Mouse (Mus musculus): Measurements from ENCODE around the gene Ranbp10. TPM values are rescaled to one million over a fixed set of nuclear protein-coding genes. Genes with fewer than 3 reads are reported as not detected.

Gene Ranbp10
- polyA plus RNA-seq, 1 experiment from 2014 or later = 8.1 TPM

- Histone ChIP-seq H3K36me3 (peaks cover 10% of the 10 kb centered on the region), H3K9me3 (replicated peaks) (no peaks in the 10 kb centered on the region), H3K27ac (no peak overlapping the region), H3K4me2 (no peak overlapping the region), H3K9ac (no peak overlapping the region), H3K27me3 (peaks cover 9% of the 10 kb centered on the region; the same call in 1 of the 2 replicates), H3K4me1 (replicated peaks) (peaks cover 18% of the 10 kb centered on the region), H3K4me3 (no peak overlapping the region)
- 76% methylated on average over 1 of the region's 1 CpGs for WGBS
- no peak for ATAC-seq (replicated peaks; ENCODE audit: insufficient number of reproducible peaks, insufficient read depth, low FRiP score, low read depth)
These were observed 21.2 kb downstream of the Ranbp10 start for GRCm38 (mm10) chr8:105805964-105806363.

- H3K36me3 ChIP-seq = peaks cover 10% of the 10 kb centered on the region
- no peaks in the 10 kb centered on the region for H3K9me3 ChIP-seq (replicated peaks)
- H3K27ac ChIP-seq = no peak overlapping the region
- ATAC-seq (replicated peaks; ENCODE audit: insufficient number of reproducible peaks, insufficient read depth, low FRiP score, low read depth) = no peak
- peaks cover 13% of the 10 kb centered on the region for H3K4me1 ChIP-seq (replicated peaks)
- H3K27me3 ChIP-seq = peaks cover 9% of the 10 kb centered on the region; the same call in 1 of the 2 replicates
- no peak overlapping the region for H3K9ac ChIP-seq
- WGBS = 77% methylated on average over 3 of the region's 3 CpGs
- H3K4me3 ChIP-seq = no peak overlapping the region
- no peak overlapping the region for H3K4me2 ChIP-seq
These were observed 21.8 kb downstream of the Ranbp10 start for GRCm38 (mm10) chr8:105805346-105805745.

- 93% methylated on average over 7 of the region's 7 CpGs for WGBS
- Histone ChIP-seq H3K27ac (no peak overlapping the region), H3K27me3 (peaks cover 9% of the 10 kb centered on the region; the same call in 1 of the 2 replicates), H3K4me3 (no peak overlapping the region), H3K4me2 (no peak overlapping the region), H3K36me3 (peaks cover 10% of the 10 kb centered on the region), H3K9me3 (replicated peaks) (no peaks in the 10 kb centered on the region), H3K4me1 (replicated peaks) (peaks cover 17% of the 10 kb centered on the region), H3K9ac (no peak overlapping the region)
- ATAC-seq (replicated peaks; ENCODE audit: insufficient number of reproducible peaks, insufficient read depth, low FRiP score, low read depth) = no peak
These were observed 22.4 kb downstream of the Ranbp10 start for GRCm38 (mm10) chr8:105804797-105805196.

- Histone ChIP-seq H3K27ac (no peak overlapping the region), H3K9me3 (replicated peaks) (no peaks in the 10 kb centered on the region), H3K9ac (no peak overlapping the region), H3K27me3 (peaks cover 12% of the 10 kb centered on the region; the same call in 1 of the 2 replicates), H3K4me2 (no peak overlapping the region), H3K4me3 (no peak overlapping the region), H3K4me1 (replicated peaks) (peaks cover 22% of the 10 kb centered on the region), H3K36me3 (peaks cover 10% of the 10 kb centered on the region)
- 84% methylated on average over 6 of the region's 6 CpGs for WGBS
- ATAC-seq (replicated peaks; ENCODE audit: insufficient number of reproducible peaks, insufficient read depth, low FRiP score, low read depth) = no peak
These were observed 25.8 kb downstream of the Ranbp10 start for GRCm38 (mm10) chr8:105801153-105801904.

- no peak overlapping the region for H3K9ac ChIP-seq
- H3K4me2 ChIP-seq = peak overlapping the region; percentile 29
- H3K4me1 ChIP-seq (replicated peaks) = peaks cover 22% of the 10 kb centered on the region
- no peaks in the 10 kb centered on the region for H3K36me3 ChIP-seq
- H3K4me3 ChIP-seq = no peak overlapping the region
- H3K9me3 ChIP-seq (replicated peaks) = no peaks in the 10 kb centered on the region
- peaks cover 22% of the 10 kb centered on the region; the same call in 1 of the 2 replicates for H3K27me3 ChIP-seq
- H3K27ac ChIP-seq = peak overlapping the region; percentile 74
- ATAC-seq (replicated peaks; ENCODE audit: insufficient number of reproducible peaks, insufficient read depth, low FRiP score, low read depth) = peak; percentile 71
- 25% methylated on average over 8 of the region's 8 CpGs for WGBS
These were observed 27.9 kb downstream of the Ranbp10 start for GRCm38 (mm10) chr8:105799091-105799812.

GRCm38 (mm10) chr8:105798408-105798807 is 28.7 kb downstream of the Ranbp10 start:
- peaks cover 22% of the 10 kb centered on the region for H3K4me1 ChIP-seq (replicated peaks)
- WGBS = 88% methylated on average over 5 of the region's 5 CpGs
- H3K27ac ChIP-seq = no peak overlapping the region
- no peak overlapping the region for H3K9ac ChIP-seq
- H3K9me3 ChIP-seq (replicated peaks) = no peaks in the 10 kb centered on the region
- no peak overlapping the region for H3K4me3 ChIP-seq
- no peak overlapping the region for H3K4me2 ChIP-seq
- H3K27me3 ChIP-seq = peaks cover 22% of the 10 kb centered on the region; the same call in 1 of the 2 replicates
- H3K36me3 ChIP-seq = no peaks in the 10 kb centered on the region
- no peak for ATAC-seq (replicated peaks; ENCODE audit: insufficient number of reproducible peaks, insufficient read depth, low FRiP score, low read depth)

- H3K4me3 ChIP-seq = no peak overlapping the region
- H3K4me2 ChIP-seq = no peak overlapping the region
- H3K9me3 ChIP-seq (replicated peaks) = no peaks in the 10 kb centered on the region
- no peak for ATAC-seq (replicated peaks; ENCODE audit: insufficient number of reproducible peaks, insufficient read depth, low FRiP score, low read depth)
- H3K36me3 ChIP-seq = no peaks in the 10 kb centered on the region
- peaks cover 22% of the 10 kb centered on the region for H3K4me1 ChIP-seq (replicated peaks)
- 78% methylated on average over 1 of the region's 1 CpGs for WGBS
- H3K9ac ChIP-seq = no peak overlapping the region
- peaks cover 19% of the 10 kb centered on the region; the same call in 1 of the 2 replicates for H3K27me3 ChIP-seq
- no peak overlapping the region for H3K27ac ChIP-seq
These were observed 31.4 kb downstream of the Ranbp10 start for GRCm38 (mm10) chr8:105795785-105796184.

- Histone ChIP-seq H3K27ac (no peak overlapping the region), H3K4me3 (no peak overlapping the region), H3K9me3 (replicated peaks) (no peaks in the 10 kb centered on the region), H3K9ac (no peak overlapping the region), H3K4me1 (replicated peaks) (peaks cover 9% of the 10 kb centered on the region), H3K36me3 (no peaks in the 10 kb centered on the region), H3K4me2 (no peak overlapping the region), H3K27me3 (peaks cover 19% of the 10 kb centered on the region; the same call in 1 of the 2 replicates)
- 82% methylated on average over 3 of the region's 3 CpGs for WGBS
- ATAC-seq (replicated peaks; ENCODE audit: insufficient number of reproducible peaks, insufficient read depth, low FRiP score, low read depth) = no peak
These were observed 33.0 kb downstream of the Ranbp10 start for GRCm38 (mm10) chr8:105794009-105794598.

GRCm38 (mm10) chr8:105793331-105793730 is 33.8 kb downstream of the Ranbp10 start:
- WGBS = 97% methylated on average over 1 of the region's 1 CpGs

GRCm38 (mm10) chr8:105789626-105790025 is 37.5 kb downstream of the Ranbp10 start:
- H3K36me3 ChIP-seq = 0 out of 2 replicates have a peak, but pooled peaks cover 10% of the 10 kb centered on the region
- H3K4me2 ChIP-seq = no peak overlapping the region
- H3K27me3 ChIP-seq = peaks cover 6% of the 10 kb centered on the region; the same call in 1 of the 2 replicates
- no peak overlapping the region for H3K9ac ChIP-seq
- no peak overlapping the region for H3K27ac ChIP-seq
- H3K4me3 ChIP-seq = no peak overlapping the region
- no peaks in the 10 kb centered on the region for H3K4me1 ChIP-seq (replicated peaks)
- no peaks in the 10 kb centered on the region for H3K9me3 ChIP-seq (replicated peaks)
- no peak for ATAC-seq (replicated peaks; ENCODE audit: insufficient number of reproducible peaks, insufficient read depth, low FRiP score, low read depth)

More at GRCm38 (mm10) chr8:105793331-105793730, 33.8 kb downstream of the Ranbp10 start:
- Histone ChIP-seq H3K4me1 (replicated peaks) (peaks cover 1% of the 10 kb centered on the region), H3K9me3 (replicated peaks) (no peaks in the 10 kb centered on the region), H3K27me3 (peaks cover 19% of the 10 kb centered on the region; the same call in 1 of the 2 replicates), H3K27ac (no peak overlapping the region), H3K9ac (no peak overlapping the region), H3K36me3 (no peaks in the 10 kb centered on the region), H3K4me2 (no peak overlapping the region), H3K4me3 (no peak overlapping the region)
- ATAC-seq (replicated peaks; ENCODE audit: insufficient number of reproducible peaks, insufficient read depth, low FRiP score, low read depth) = no peak

GRCm38 (mm10) chr8:105788927-105789326 is 38.2 kb downstream of the Ranbp10 start:
- Histone ChIP-seq H3K4me3 (no peak overlapping the region), H3K9ac (no peak overlapping the region), H3K4me1 (replicated peaks) (no peaks in the 10 kb centered on the region), H3K27me3 (peaks cover 6% of the 10 kb centered on the region; the same call in 1 of the 2 replicates), H3K36me3 (0 out of 2 replicates have a peak, but pooled peaks cover 10% of the 10 kb centered on the region), H3K27ac (no peak overlapping the region), H3K4me2 (no peak overlapping the region), H3K9me3 (replicated peaks) (no peaks in the 10 kb centered on the region)
- ATAC-seq (replicated peaks; ENCODE audit: insufficient number of reproducible peaks, insufficient read depth, low FRiP score, low read depth) = peak; percentile 53; the same call in 1 of the 2 replicates
- WGBS = 58% methylated on average over 4 of the region's 4 CpGs
